Mouse (Mus musculus): ENCODE measurements at regions not wholly inside any gene's neighbourhood (a gene's known extent, or its start where the extent isn't known, plus 50 kb on each side); places are given as distances from the start of the nearest gene placed in this dataset.

DNA sequence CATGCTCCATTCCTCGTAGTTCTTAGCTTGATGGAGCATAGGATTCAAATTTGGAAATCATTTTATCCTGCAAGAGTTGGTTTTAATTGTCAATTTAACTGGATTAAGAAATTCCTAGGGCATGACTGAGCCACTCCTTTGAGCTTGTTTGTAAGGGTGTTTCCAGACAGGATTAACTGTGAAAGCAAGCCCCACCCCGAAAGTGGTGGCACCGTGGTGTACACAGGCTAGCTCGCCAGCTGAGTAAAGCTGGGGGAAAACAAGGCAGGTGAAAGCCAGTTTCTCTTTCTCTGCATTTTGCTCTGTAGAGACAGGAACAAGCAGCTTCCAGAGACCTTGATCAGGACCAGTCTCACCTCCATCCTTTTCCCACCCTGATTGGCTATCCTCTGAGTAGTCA, 103.5 kb downstream of the Arrdc3 start:
- Histone ChIP-seq H3K36me3 (ENCODE audit: insufficient read depth, low read length) (no peaks in the 10 kb centered on the region), H3K4me2 (ENCODE audit: low read depth, low read length, poor library complexity, severe bottlenecking) (no peak overlapping the region), H3K9me3 (ENCODE audit: low read length) (no peaks in the 10 kb centered on the region), H3K27me3 (ENCODE audit: insufficient read depth, low read length) (no peaks in the 10 kb centered on the region), H3K4me1 (ENCODE audit: insufficient read depth, low read length) (no peaks in the 10 kb centered on the region), H3K4me3 (ENCODE audit: low read depth, low read length) (no peak overlapping the region), H3K9ac (replicated peaks; ENCODE audit: low read length, poor library complexity, severe bottlenecking) (no peak overlapping the region), H3K27ac (ENCODE audit: low read depth, low read length) (no peak overlapping the region)
- WGBS: 16% methylated on average over 4 of the region's 4 CpGs
- ATAC-seq (ENCODE audit: low FRiP score): no peak
- no peak for TF ChIP-seq CTCF (IDR thresholded peaks at IDR 0.05)
- no peak for DNase-seq (ENCODE audit: low spot score)

DNA sequence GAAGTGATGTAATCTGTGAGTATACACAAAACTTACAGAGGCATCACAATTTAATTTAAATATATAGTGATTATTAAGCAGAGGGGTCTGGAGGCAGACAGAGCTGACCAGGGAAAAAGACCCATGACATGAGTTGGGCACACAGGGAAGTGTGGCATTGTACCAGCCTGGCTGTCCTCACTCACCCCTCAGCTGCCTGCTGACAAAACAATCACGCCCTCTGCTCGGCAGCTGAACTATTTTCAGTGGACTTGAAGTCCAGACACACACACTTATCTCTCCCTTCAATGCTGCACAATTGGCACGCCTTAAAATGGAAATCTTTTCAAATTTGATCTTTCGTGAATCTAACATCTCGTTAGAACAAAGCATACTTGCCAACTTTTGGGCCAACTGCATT, 106.6 kb downstream of the Arrdc3 start:
- no peaks in the 10 kb centered on the region for H3K9me3 ChIP-seq (ENCODE audit: low read length)
- no peaks in the 10 kb centered on the region for H3K4me1 ChIP-seq (ENCODE audit: insufficient read depth, low read length)
- no peaks in the 10 kb centered on the region for H3K36me3 ChIP-seq (ENCODE audit: insufficient read depth, low read length)
- DNase-seq (ENCODE audit: low spot score) (no peak), ATAC-seq (ENCODE audit: low FRiP score) (no peak)
- no peak overlapping the region for H3K27ac ChIP-seq (ENCODE audit: low read depth, low read length)
- no peak overlapping the region for H3K4me3 ChIP-seq (ENCODE audit: low read depth, low read length)
- 79% methylated on average over 5 of the region's 5 CpGs for WGBS
- no peak overlapping the region for H3K4me2 ChIP-seq (ENCODE audit: low read depth, low read length, poor library complexity, severe bottlenecking)
- TF ChIP-seq CTCF (IDR thresholded peaks at IDR 0.05): no peak
- H3K9ac ChIP-seq (replicated peaks; ENCODE audit: low read length, poor library complexity, severe bottlenecking): no peak overlapping the region
- H3K27me3 ChIP-seq (ENCODE audit: insufficient read depth, low read length): no peaks in the 10 kb centered on the region

DNA sequence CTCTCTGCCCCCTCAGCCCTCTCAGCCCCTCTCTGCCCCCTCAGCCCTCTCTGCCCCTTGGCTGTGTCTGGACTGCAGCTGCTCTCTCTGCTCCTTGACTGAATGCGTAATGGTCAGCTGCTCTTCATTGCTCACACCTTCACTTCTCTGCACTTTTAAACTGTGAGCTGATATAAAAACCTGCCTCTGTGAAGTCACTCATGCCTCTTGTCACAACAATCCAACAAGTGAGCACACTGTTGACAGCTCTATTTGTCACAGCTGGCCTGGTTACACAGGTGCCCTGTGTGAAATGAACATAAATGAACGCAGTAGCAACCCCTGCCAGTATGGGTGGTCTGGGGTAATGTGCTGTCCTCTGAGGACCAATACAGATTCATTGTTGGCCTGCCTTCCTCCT, 109.2 kb downstream of the Arrdc3 start:
- WGBS: 84% methylated on average over 2 of the region's 2 CpGs
- Histone ChIP-seq H3K4me2 (ENCODE audit: low read depth, low read length, poor library complexity, severe bottlenecking) (no peak overlapping the region), H3K27ac (ENCODE audit: low read depth, low read length) (no peak overlapping the region), H3K27me3 (ENCODE audit: insufficient read depth, low read length) (no peaks in the 10 kb centered on the region), H3K9me3 (ENCODE audit: low read length) (no peaks in the 10 kb centered on the region), H3K36me3 (ENCODE audit: insufficient read depth, low read length) (no peaks in the 10 kb centered on the region), H3K4me3 (ENCODE audit: low read depth, low read length) (no peak overlapping the region), H3K4me1 (ENCODE audit: insufficient read depth, low read length) (no peaks in the 10 kb centered on the region), H3K9ac (replicated peaks; ENCODE audit: low read length, poor library complexity, severe bottlenecking) (no peak overlapping the region)
- ATAC-seq (ENCODE audit: low FRiP score) (no peak), DNase-seq (ENCODE audit: low spot score) (no peak)
- no peak for TF ChIP-seq CTCF (IDR thresholded peaks at IDR 0.05)

DNA sequence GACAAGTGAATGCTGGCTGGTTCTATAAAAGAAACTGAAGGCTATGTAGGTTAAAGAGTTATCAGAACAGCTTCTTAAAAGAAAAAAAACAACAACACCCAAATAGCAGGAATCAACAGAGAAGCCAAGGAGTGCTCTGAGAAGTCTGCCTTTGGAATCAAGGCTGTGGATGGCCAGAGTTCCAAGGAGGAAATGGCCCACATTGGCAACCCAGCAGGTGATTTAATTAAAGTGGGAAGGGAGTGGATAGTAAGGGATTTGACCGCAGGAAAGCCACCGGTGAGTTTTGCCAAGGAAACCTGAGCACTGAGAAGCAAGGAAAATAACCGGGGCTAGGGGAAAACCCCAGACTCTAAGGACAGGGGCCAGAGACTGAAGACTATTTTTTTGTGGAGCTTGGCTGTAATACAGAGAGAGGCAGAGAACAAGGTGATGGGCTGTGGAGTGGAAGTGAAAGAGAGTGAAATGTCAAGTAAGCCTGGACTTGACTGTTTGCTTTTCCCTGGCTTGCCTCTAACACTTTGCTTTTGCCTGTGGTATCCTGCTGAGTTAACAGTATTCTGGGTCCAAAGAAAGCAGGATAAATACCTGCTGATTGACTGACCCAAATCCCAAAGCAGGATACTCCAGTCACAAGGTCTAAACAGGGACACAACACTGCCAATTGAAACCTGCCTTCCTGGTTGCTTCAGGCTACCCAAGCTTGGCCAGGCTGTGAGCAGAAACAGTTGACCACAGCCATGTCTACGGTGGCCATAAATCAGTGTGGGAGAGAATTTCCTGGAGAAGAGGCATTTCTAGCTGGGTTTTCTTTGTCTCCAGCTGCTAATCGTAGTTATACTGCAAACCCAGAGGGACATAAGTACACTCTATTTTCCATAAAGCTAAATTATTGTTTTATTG, 125.9 kb downstream of the Arrdc3 start:
- DNase-seq (ENCODE audit: low spot score): no peak
- no peaks in the 10 kb centered on the region for H3K9me3 ChIP-seq (ENCODE audit: low read length)
- no peak overlapping the region for H3K4me2 ChIP-seq (ENCODE audit: low read depth, low read length, poor library complexity, severe bottlenecking)
- 52% methylated on average over 5 of the region's 5 CpGs for WGBS
- no peak overlapping the region for H3K9ac ChIP-seq (replicated peaks; ENCODE audit: low read length, poor library complexity, severe bottlenecking)
- no peaks in the 10 kb centered on the region for H3K4me1 ChIP-seq (ENCODE audit: insufficient read depth, low read length)
- no peaks in the 10 kb centered on the region for H3K27me3 ChIP-seq (ENCODE audit: insufficient read depth, low read length)
- H3K36me3 ChIP-seq (ENCODE audit: insufficient read depth, low read length): no peaks in the 10 kb centered on the region
- no peak for TF ChIP-seq CTCF (IDR thresholded peaks at IDR 0.05)
- no peak overlapping the region for H3K27ac ChIP-seq (ENCODE audit: low read depth, low read length)
- ATAC-seq (ENCODE audit: low FRiP score): no peak
- no peak overlapping the region for H3K4me3 ChIP-seq (ENCODE audit: low read depth, low read length)

DNA sequence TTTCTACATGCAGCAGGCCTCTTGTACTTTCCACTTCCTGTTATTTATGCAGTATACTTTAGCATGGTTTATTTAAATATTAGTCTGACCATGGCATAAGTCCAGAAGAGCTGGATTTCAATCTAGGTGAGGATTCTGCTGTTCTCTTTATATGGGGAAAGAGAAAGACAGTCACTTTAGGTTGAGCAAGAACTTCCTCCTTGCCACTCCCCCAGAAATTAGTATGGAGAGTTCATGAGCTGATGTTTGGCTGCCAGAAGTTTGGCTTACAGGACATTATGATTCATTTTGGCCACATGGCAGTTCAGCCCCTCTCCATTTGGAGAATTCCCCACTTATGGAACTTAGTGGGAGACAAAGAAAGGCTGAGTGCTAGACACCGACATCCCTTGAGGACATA, 130.8 kb downstream of the Arrdc3 start:
- Histone ChIP-seq H3K4me3 (ENCODE audit: low read depth, low read length) (no peak overlapping the region), H3K27me3 (ENCODE audit: insufficient read depth, low read length) (no peaks in the 10 kb centered on the region), H3K9me3 (ENCODE audit: low read length) (no peaks in the 10 kb centered on the region), H3K4me2 (ENCODE audit: low read depth, low read length, poor library complexity, severe bottlenecking) (no peak overlapping the region), H3K9ac (replicated peaks; ENCODE audit: low read length, poor library complexity, severe bottlenecking) (no peak overlapping the region), H3K36me3 (ENCODE audit: insufficient read depth, low read length) (no peaks in the 10 kb centered on the region), H3K4me1 (ENCODE audit: insufficient read depth, low read length) (no peaks in the 10 kb centered on the region), H3K27ac (ENCODE audit: low read depth, low read length) (no peak overlapping the region)
- 85% methylated on average over 1 of the region's 1 CpGs for WGBS
- TF ChIP-seq CTCF (IDR thresholded peaks at IDR 0.05): no peak
- no peak for DNase-seq (ENCODE audit: low spot score)
- no peak for ATAC-seq (ENCODE audit: low FRiP score)

DNA sequence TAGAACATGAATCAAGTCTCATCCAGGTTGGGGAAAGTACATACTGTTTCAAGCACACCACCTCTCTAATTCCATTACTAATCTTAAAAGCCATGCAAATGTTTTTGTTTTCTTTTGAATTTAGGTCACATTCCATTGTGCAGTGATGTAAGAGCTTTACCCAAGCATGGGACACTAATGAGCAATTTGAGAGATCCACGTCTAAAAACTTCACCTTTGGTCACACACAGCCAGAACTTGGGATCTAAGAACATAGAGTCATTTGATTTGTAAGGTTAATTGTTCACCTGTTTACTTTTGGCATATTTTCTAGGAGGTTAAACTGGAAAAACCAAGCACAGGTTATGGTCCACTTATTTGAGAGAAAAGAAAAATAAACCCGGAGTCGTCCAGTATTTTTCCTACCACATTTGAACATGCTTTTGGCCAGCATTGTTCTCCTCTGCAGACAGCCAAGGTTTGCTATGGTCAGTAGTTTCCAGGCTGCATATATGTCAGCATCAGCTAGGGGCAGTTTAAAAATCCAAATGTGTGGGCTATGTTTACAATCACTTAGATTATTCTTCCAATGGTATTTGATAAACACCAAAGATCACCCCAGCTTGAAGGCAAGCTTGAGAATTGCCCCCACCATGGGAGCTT, 137.0 kb downstream of the Arrdc3 start:
- H3K27ac ChIP-seq (ENCODE audit: low read depth, low read length): no peak overlapping the region
- 84% methylated on average over 3 of the region's 3 CpGs for WGBS
- H3K9ac ChIP-seq (replicated peaks; ENCODE audit: low read length, poor library complexity, severe bottlenecking): no peak overlapping the region
- no peak for DNase-seq (ENCODE audit: low spot score)
- no peak for TF ChIP-seq CTCF (IDR thresholded peaks at IDR 0.05)
- H3K27me3 ChIP-seq (ENCODE audit: insufficient read depth, low read length): no peaks in the 10 kb centered on the region
- no peaks in the 10 kb centered on the region for H3K36me3 ChIP-seq (ENCODE audit: insufficient read depth, low read length)
- no peaks in the 10 kb centered on the region for H3K9me3 ChIP-seq (ENCODE audit: low read length)
- H3K4me2 ChIP-seq (ENCODE audit: low read depth, low read length, poor library complexity, severe bottlenecking): no peak overlapping the region
- ATAC-seq (ENCODE audit: low FRiP score): no peak
- H3K4me3 ChIP-seq (ENCODE audit: low read depth, low read length): no peak overlapping the region
- H3K4me1 ChIP-seq (ENCODE audit: insufficient read depth, low read length): no peaks in the 10 kb centered on the region
